Mouse (Mus musculus): ENCODE measurements around the gene Slc30a1. TPM values are rescaled to one million over a fixed set of nuclear protein-coding genes. Genes with fewer than 3 reads are reported as not detected.

The Slc30a1 gene
- polyA plus RNA-seq, 2 experiments = 3.6 to 6.7 TPM

GRCm38 (mm10) chr1:191882474-191883206 lies 23.9 kb upstream of the Slc30a1 start:
- Histone ChIP-seq H3K9me3 (ENCODE audit: control insufficient read depth, low read length) (no peaks in the 10 kb centered on the region), H3K27me3 (ENCODE audit: control insufficient read depth, insufficient read depth, low read length) (no peaks in the 10 kb centered on the region), H3K27ac (replicated peaks; ENCODE audit: low read depth, low read length) (no peak overlapping the region), H3K36me3 (ENCODE audit: control insufficient read depth, insufficient read depth, low read length) (no peaks in the 10 kb centered on the region), H3K4me3 (replicated peaks; ENCODE audit: low read length) (no peak overlapping the region), H3K9ac (ENCODE audit: low read depth, low read length, severe bottlenecking) (no peak overlapping the region), H3K4me1 (ENCODE audit: control insufficient read depth, insufficient read depth, low read length) (0 out of 2 replicates have a peak, but pooled peaks cover 2% of the 10 kb centered on the region), H3K4me2 (replicated peaks; ENCODE audit: low read depth, low read length, severe bottlenecking) (no peak overlapping the region)
- TF ChIP-seq POLR2A (IDR thresholded peaks at IDR 0.05; ENCODE audit: borderline replicate concordance, extremely low read depth, insufficient read depth, insufficient read length) = no peak
- WGBS = 88% methylated on average over 10 of the region's 10 CpGs
- ATAC-seq (ENCODE audit: low FRiP score, low read depth) (no peak), DNase-seq (ENCODE audit: low spot score) (no peak)

- DNase-seq (ENCODE audit: low spot score) (no peak), ATAC-seq (ENCODE audit: low FRiP score, low read depth) (no peak)
- Histone ChIP-seq H3K9me3 (ENCODE audit: control insufficient read depth, low read length) (no peaks in the 10 kb centered on the region), H3K4me1 (ENCODE audit: control insufficient read depth, insufficient read depth, low read length) (no peaks in the 10 kb centered on the region), H3K4me3 (replicated peaks; ENCODE audit: low read length) (no peak overlapping the region), H3K27ac (replicated peaks; ENCODE audit: low read depth, low read length) (no peak overlapping the region), H3K36me3 (ENCODE audit: control insufficient read depth, insufficient read depth, low read length) (no peaks in the 10 kb centered on the region), H3K9ac (ENCODE audit: low read depth, low read length, severe bottlenecking) (no peak overlapping the region), H3K27me3 (ENCODE audit: control insufficient read depth, insufficient read depth, low read length) (no peaks in the 10 kb centered on the region), H3K4me2 (replicated peaks; ENCODE audit: low read depth, low read length, severe bottlenecking) (no peak overlapping the region)
- WGBS = 74% methylated on average over 5 of the region's 5 CpGs
- no peak for TF ChIP-seq POLR2A (IDR thresholded peaks at IDR 0.05; ENCODE audit: borderline replicate concordance, extremely low read depth, insufficient read depth, insufficient read length)
Observed at GRCm38 (mm10) chr1:191883654-191884053, 22.9 kb upstream of the Slc30a1 start.

GRCm38 (mm10) chr1:191891912-191892311 lies 14.7 kb upstream of the Slc30a1 start:
- H3K4me3 ChIP-seq (replicated peaks; ENCODE audit: low read length) = no peak overlapping the region
- H3K9me3 ChIP-seq (ENCODE audit: control insufficient read depth, low read length) = no peaks in the 10 kb centered on the region
- no peak overlapping the region for H3K27ac ChIP-seq (replicated peaks; ENCODE audit: low read depth, low read length)
- 75% methylated on average over 6 of the region's 6 CpGs for WGBS
- no peaks in the 10 kb centered on the region for H3K36me3 ChIP-seq (ENCODE audit: control insufficient read depth, insufficient read depth, low read length)
- no peaks in the 10 kb centered on the region for H3K4me1 ChIP-seq (ENCODE audit: control insufficient read depth, insufficient read depth, low read length)
- DNase-seq (ENCODE audit: low spot score) (no peak), ATAC-seq (ENCODE audit: low FRiP score, low read depth) (no peak)
- H3K27me3 ChIP-seq (ENCODE audit: control insufficient read depth, insufficient read depth, low read length) = no peaks in the 10 kb centered on the region
- TF ChIP-seq POLR2A (IDR thresholded peaks at IDR 0.05; ENCODE audit: borderline replicate concordance, extremely low read depth, insufficient read depth, insufficient read length) = no peak
- no peak overlapping the region for H3K4me2 ChIP-seq (replicated peaks; ENCODE audit: low read depth, low read length, severe bottlenecking)
- H3K9ac ChIP-seq (ENCODE audit: low read depth, low read length, severe bottlenecking) = no peak overlapping the region

- Histone ChIP-seq H3K27me3 (ENCODE audit: control insufficient read depth, insufficient read depth, low read length) (no peaks in the 10 kb centered on the region), H3K4me2 (replicated peaks; ENCODE audit: low read depth, low read length, severe bottlenecking) (no peak overlapping the region), H3K4me1 (ENCODE audit: control insufficient read depth, insufficient read depth, low read length) (no peaks in the 10 kb centered on the region), H3K27ac (replicated peaks; ENCODE audit: low read depth, low read length) (no peak overlapping the region), H3K4me3 (replicated peaks; ENCODE audit: low read length) (no peak overlapping the region), H3K9ac (ENCODE audit: low read depth, low read length, severe bottlenecking) (no peak overlapping the region), H3K9me3 (ENCODE audit: control insufficient read depth, low read length) (no peaks in the 10 kb centered on the region), H3K36me3 (ENCODE audit: control insufficient read depth, insufficient read depth, low read length) (no peaks in the 10 kb centered on the region)
- ATAC-seq (ENCODE audit: low FRiP score, low read depth) (no peak), DNase-seq (ENCODE audit: low spot score) (no peak)
- WGBS = 80% methylated on average over 17 of the region's 17 CpGs
- TF ChIP-seq POLR2A (IDR thresholded peaks at IDR 0.05; ENCODE audit: borderline replicate concordance, extremely low read depth, insufficient read depth, insufficient read length) = no peak
Observed at GRCm38 (mm10) chr1:191894386-191894785, 12.2 kb upstream of the Slc30a1 start.

GRCm38 (mm10) chr1:191894857-191895256 lies 11.7 kb upstream of the Slc30a1 start:
- no peak overlapping the region for H3K9ac ChIP-seq (ENCODE audit: low read depth, low read length, severe bottlenecking)
- no peak for DNase-seq (ENCODE audit: low spot score)
- no peak overlapping the region for H3K27ac ChIP-seq (replicated peaks; ENCODE audit: low read depth, low read length)
- no peaks in the 10 kb centered on the region for H3K36me3 ChIP-seq (ENCODE audit: control insufficient read depth, insufficient read depth, low read length)
- TF ChIP-seq POLR2A (IDR thresholded peaks at IDR 0.05; ENCODE audit: borderline replicate concordance, extremely low read depth, insufficient read depth, insufficient read length) = no peak
- no peak for ATAC-seq (ENCODE audit: low FRiP score, low read depth)
- H3K4me2 ChIP-seq (replicated peaks; ENCODE audit: low read depth, low read length, severe bottlenecking) = no peak overlapping the region
- no peak overlapping the region for H3K4me3 ChIP-seq (replicated peaks; ENCODE audit: low read length)
- H3K9me3 ChIP-seq (ENCODE audit: control insufficient read depth, low read length) = no peaks in the 10 kb centered on the region
- H3K4me1 ChIP-seq (ENCODE audit: control insufficient read depth, insufficient read depth, low read length) = no peaks in the 10 kb centered on the region
- WGBS = 95% methylated on average over 9 of the region's 9 CpGs
- no peaks in the 10 kb centered on the region for H3K27me3 ChIP-seq (ENCODE audit: control insufficient read depth, insufficient read depth, low read length)
